Mouse (Mus musculus) CD4-positive helper T cell, adult 2 months (primary cell): Measurements from ENCODE around the gene Vmn2r16.

Experiments
- DNase-seq: peaks from one replicate; pipeline ENCODE4 v3.0.0-alpha.2; 2012; ENCODE audit warnings: low read depth, missing footprints, low spot score

The Vmn2r16 gene

GRCm38 (mm10) chr5:109329862-109330261 is at the start of gene Vmn2r16:
Gene Vmn2r16, plus strand, starts transcription at chr5:109330162.
- DNase-seq: no peak

GRCm38 (mm10) chr5:109294655-109295054 is 35.3 kb upstream of the Vmn2r16 start:
- DNase-seq: no peak

GRCm38 (mm10) chr5:109297544-109297943 is 32.4 kb upstream of the Vmn2r16 start, which contains the start of gene Vmn2r15:
Gene Vmn2r15, minus strand, starts transcription at chr5:109297644.
- DNase-seq: no peak

- no peak for DNase-seq
These were observed 89.4 kb downstream of the Vmn2r16 start, which contains the start of gene Vmn2r17 for GRCm38 (mm10) chr5:109419388-109419787. Gene Vmn2r17, plus strand, starts transcription at chr5:109419688.
